ENCODE assay signal across 11 mouse cellular contexts in genomic region chr3:21963733-21964351, GRCm38 (mm10).
DNase-seq lines count a peak whose midpoint lies in the region; ATAC-seq and TF ChIP-seq lines count a peak whose summit lies in the region.
"Had no signal": no experiment of that assay in that cellular context is flagged by ENCODE, and none has a peak within 500 bp of the region (broad histone marks: within the 10 kb centered on the region; RNA-seq: fewer than 3 reads in every experiment).

No protein-coding gene starts in this region.

- DNase-seq in embryo, embryonic 9.5 days (ENCODE audit: extremely low spot score), result peak; percentile 19
- no peak for DNase-seq in embryo, embryonic 11 days
- DNase-seq in liver, result no peak
- peak; percentile 40 for DNase-seq in heart, postnatal 4 days
- DNase-seq in left cerebral cortex, postnatal 36 days (ENCODE audit: low spot score in 2 of 2), result no peak
- DNase-seq in cerebellum, adult 2 months, result no peak
- DNase-seq: cerebellum, postnatal 36 days; lung, postnatal 4 days had no signal

- no peak overlapping the region for H3K9ac ChIP-seq in liver, embryonic 16.5 days (ENCODE audit: low read depth, low read length)
- H3K9ac ChIP-seq in embryonic facial prominence, embryonic 15.5 days, result no peak overlapping the region

- no peak overlapping the region for H3K4me3 ChIP-seq in liver, embryonic 16.5 days (ENCODE audit: low read depth, low read length)
- no peak overlapping the region for H3K4me3 ChIP-seq in embryonic facial prominence, embryonic 15.5 days (replicated peaks)
- H3K4me3 ChIP-seq in cerebellum, adult 2 months (replicated peaks; ENCODE audit: insufficient read depth, low read depth, low read length), result no peak overlapping the region

- no peaks in the 10 kb centered on the region for H3K27me3 ChIP-seq in liver, embryonic 16.5 days (ENCODE audit: control insufficient read depth, insufficient read depth, low read depth, low read length)
- no peaks in the 10 kb centered on the region for H3K27me3 ChIP-seq in embryonic facial prominence, embryonic 15.5 days
- H3K27me3 ChIP-seq in cerebellum, adult 2 months (ENCODE audit: control insufficient read depth, insufficient read depth, low read length), result no peaks in the 10 kb centered on the region

- no peaks in the 10 kb centered on the region for H3K36me3 ChIP-seq in liver, embryonic 16.5 days (ENCODE audit: control insufficient read depth, insufficient read depth)
- no peaks in the 10 kb centered on the region for H3K36me3 ChIP-seq in embryonic facial prominence, embryonic 15.5 days

- H3K4me1 ChIP-seq in liver, embryonic 16.5 days (ENCODE audit: control insufficient read depth, low read depth, low read length), result peaks cover 19% of the 10 kb centered on the region
- peaks cover 15% of the 10 kb centered on the region for H3K4me1 ChIP-seq in embryonic facial prominence, embryonic 15.5 days
- H3K4me1 ChIP-seq in cerebellum, adult 2 months (ENCODE audit: control insufficient read depth, insufficient read depth, low read length), result no peaks in the 10 kb centered on the region

- no peak overlapping the region for H3K4me2 ChIP-seq in liver, embryonic 16.5 days (ENCODE audit: low read depth, low read length)
- no peak overlapping the region for H3K4me2 ChIP-seq in embryonic facial prominence, embryonic 15.5 days (replicated peaks)

- H3K9me3 ChIP-seq in liver, embryonic 16.5 days (replicated peaks; ENCODE audit: control insufficient read depth, low read length), result no peaks in the 10 kb centered on the region
- no peaks in the 10 kb centered on the region for H3K9me3 ChIP-seq in embryonic facial prominence, embryonic 15.5 days (replicated peaks)

- 71% methylated on average over 1 of the region's 1 CpGs for WGBS in liver, embryonic 16.5 days (ENCODE audit: insufficient replicate concordance)
- WGBS in embryonic facial prominence, embryonic 15.5 days, result 97% methylated on average over 1 of the region's 1 CpGs
- 96% methylated on average over 1 of the region's 1 CpGs for WGBS in cerebellum, adult 2 months

- peak overlapping the region; percentile 43; the same call in 1 of the 2 replicates for H3K27ac ChIP-seq in liver, embryonic 16.5 days (ENCODE audit: low read length)
- H3K27ac ChIP-seq in embryonic facial prominence, embryonic 15.5 days (replicated peaks), result peak overlapping the region; percentile 51; the same call in 1 of the 2 replicates
- H3K27ac ChIP-seq in cerebellum, adult 2 months (ENCODE audit: insufficient read depth, low read length), result no peak overlapping the region

- no peak for ATAC-seq in liver, embryonic 16.5 days (ENCODE audit: low read depth)
- no peak for ATAC-seq in embryonic facial prominence, embryonic 15.5 days (ENCODE audit: insufficient number of reproducible peaks, low FRiP score, low TSS enrichment, low read depth)
- ATAC-seq: forebrain, embryonic 14.5 days had no signal

- intact Hi-C loops in left cerebral cortex, postnatal 36 days (cut with DNase I), result no loop called here

- TF ChIP-seq POLR2A in cerebellum, adult 2 months (IDR thresholded peaks at IDR 0.05; ENCODE audit: borderline replicate concordance, insufficient read depth, low read length), result no peak

- no peak for TF ChIP-seq CTCF in cerebellum, adult 2 months (IDR thresholded peaks at IDR 0.05; ENCODE audit: borderline replicate concordance, insufficient read depth, low read depth, low read length)

Comparison
In these comparisons a context has a peak if more than half of its experiments do, and no peak if none do; other contexts are left out.
1. DNase-seq: peak in embryo, embryonic 9.5 days (single experiment) and heart, postnatal 4 days (single experiment); none in embryo, embryonic 11 days (single experiment), liver (single experiment), left cerebral cortex, postnatal 36 days (0 of 2) and cerebellum, adult 2 months (0 of 2).